Mouse (Mus musculus): ENCODE measurements at regions not wholly inside any gene's neighbourhood (a gene's known extent, or its start where the extent isn't known, plus 50 kb on each side); places are given as distances from the start of the nearest gene placed in this dataset.

- TF ChIP-seq POLR2A (IDR thresholded peaks at IDR 0.05; ENCODE audit: borderline replicate concordance, extremely low read depth, insufficient read depth, insufficient read length, poor library complexity, severe bottlenecking) = no peak
- TF ChIP-seq CTCF (IDR thresholded peaks at IDR 0.05; ENCODE audit: borderline replicate concordance, extremely low read depth, insufficient read depth, insufficient read length) = no peak
These were observed 78.7 kb upstream of the Pam start for GRCm38 (mm10) chr1:98173907-98174810.
